Mouse (Mus musculus): ENCODE results near the gene Mrps16.

The Mrps16 gene

GRCm38 (mm10) chr14:20368271-20368670 is 25.2 kb downstream of the Mrps16 start:
- DNase-seq (ENCODE audit: low read depth, low spot score) = no peak

GRCm38 (mm10) chr14:20363230-20363629 is 30.2 kb downstream of the Mrps16 start:
- DNase-seq (ENCODE audit: low read depth, low spot score) = no peak

DNA sequence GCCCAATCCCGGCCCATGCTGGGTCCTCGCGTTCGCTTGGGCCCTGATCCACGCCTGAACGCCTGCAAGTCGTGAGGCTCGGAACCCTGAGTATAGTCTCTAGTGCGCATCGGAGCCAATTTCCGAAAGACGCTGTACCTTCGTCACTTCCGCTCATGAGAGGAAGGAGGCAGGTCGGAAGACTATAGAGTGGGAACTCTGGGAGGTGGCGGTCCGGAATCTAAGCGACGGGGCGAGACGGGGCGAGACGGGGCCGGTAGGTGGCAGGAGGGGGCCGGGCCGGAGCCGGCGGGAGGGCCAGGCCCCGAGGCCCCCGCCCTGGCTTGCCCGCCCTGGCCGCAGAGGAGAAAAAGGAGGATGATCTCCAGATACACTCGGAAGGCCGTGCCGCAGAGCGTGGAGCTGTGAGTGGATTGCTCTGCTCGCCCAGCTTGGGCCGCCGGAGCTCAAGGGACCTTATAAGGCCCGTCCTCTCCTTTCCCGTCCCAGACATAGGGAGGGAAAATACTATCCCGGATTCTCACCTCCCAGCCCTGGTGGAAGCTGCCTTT is 45.4 kb downstream of the Mrps16 start, which contains the start of the genes Ecd and Fam149b:
Ecd (minus strand) TSS at position 131 of the 551 bp plus-strand sequence.
Fam149b (plus strand) TSS at position 172 of the 551 bp plus-strand sequence.
- peak; percentile 87 for DNase-seq (ENCODE audit: low read depth, low spot score)

GRCm38 (mm10) chr14:20347441-20347990 is 45.9 kb downstream of the Mrps16 start:
- DNase-seq (ENCODE audit: low read depth, low spot score) = no peak

- DNase-seq (ENCODE audit: low read depth, low spot score) = no peak
These were observed 47.5 kb downstream of the Mrps16 start for GRCm38 (mm10) chr14:20345885-20346284.

DNA sequence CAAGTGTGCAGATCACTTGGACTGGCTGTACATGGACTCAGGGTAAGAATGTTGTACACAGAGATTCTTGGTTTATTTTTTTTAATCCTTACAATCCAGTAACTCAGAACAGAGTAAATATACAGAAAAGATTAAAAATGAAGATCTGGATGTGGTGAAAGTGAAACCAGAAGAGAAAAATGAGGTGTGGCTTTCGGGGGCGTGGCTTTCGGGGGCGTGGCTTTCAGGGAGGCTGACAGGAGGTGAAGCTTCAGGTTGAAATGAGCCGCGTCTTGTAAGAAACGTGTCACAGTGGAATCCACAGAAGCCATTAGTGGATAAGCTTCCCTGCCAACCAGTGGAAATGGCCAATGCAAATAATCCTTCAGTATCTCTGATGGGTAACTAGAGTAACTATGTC is 52.6 kb downstream of the Mrps16 start:
- DNase-seq (ENCODE audit: low read depth, low spot score) = no peak

DNA sequence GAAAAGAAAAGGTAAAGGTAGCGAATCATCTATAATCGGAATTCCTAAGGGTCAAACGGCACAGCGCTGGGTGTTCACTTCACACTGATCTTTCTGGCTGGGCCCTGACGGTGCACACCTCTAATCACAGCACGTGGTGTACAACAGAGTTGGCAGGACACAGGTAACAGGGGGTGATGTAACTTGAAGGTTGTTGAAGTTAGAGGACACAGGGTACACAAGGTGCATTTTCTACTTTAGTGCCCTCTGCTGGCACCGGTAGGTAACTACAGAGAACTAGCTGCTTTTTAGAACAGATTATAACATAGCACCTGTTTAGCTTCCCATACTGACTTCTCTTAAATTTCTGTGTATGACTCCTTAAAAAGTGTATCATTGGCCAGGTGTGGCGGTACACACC is 53.3 kb downstream of the Mrps16 start:
- no peak for DNase-seq (ENCODE audit: low read depth, low spot score)

DNA sequence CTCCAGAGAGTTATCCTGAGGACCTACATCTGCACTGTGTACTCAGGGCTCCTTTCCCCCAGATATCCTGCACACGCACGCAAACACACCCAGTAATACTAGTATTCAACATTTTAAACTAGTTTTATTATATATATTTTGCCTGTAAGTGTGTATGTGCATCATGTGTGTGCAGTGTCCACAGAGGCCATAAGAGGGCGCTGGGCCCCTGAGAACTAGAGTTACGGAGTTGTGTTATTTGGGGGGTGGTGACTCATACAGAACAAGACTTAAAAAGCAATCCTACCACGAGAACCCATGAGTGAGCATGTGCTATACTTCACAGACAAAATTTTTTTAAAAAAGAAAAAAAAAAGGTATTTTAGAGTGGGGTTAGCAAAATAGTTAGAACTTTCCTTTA is 54.0 kb downstream of the Mrps16 start:
- DNase-seq (ENCODE audit: low read depth, low spot score) = no peak
